Mouse (Mus musculus) thymus, adult 2 months (tissue): Measurements from ENCODE around the gene Pptc7. TPM values are rescaled to one million over a fixed set of nuclear protein-coding genes. Genes with fewer than 3 reads are reported as not detected.

Experiments
- DNase-seq: peaks from one replicate; pipeline ENCODE4 v3.0.0; 2021
- H3K27ac ChIP-seq: fragments of 200-500 bp; 2 replicates; pipeline ENCODE4 v1.5.1; 2012; ENCODE audit warnings: low read length, control low read depth; ENCODE audit not compliant: control insufficient read depth, insufficient read depth
- H3K27me3 ChIP-seq: fragments of 200-500 bp; 2 replicates; pipeline ENCODE4 v1.6.1; 2012; ENCODE audit warnings: mild to moderate bottlenecking, low read length, moderate library complexity, mixed read lengths; ENCODE audit not compliant: control insufficient read depth, insufficient read depth
- H3K36me3 ChIP-seq: fragments of 200-500 bp; 2 replicates; pipeline ENCODE4 v1.6.1; 2012; ENCODE audit warnings: mild to moderate bottlenecking, low read length, moderate library complexity; ENCODE audit not compliant: control insufficient read depth, insufficient read depth
- H3K4me1 ChIP-seq: fragments of 200-500 bp; replicated peaks from 2 replicates; pipeline ENCODE4 v1.6.1; 2012; ENCODE audit warnings: low read length; ENCODE audit not compliant: control insufficient read depth, insufficient read depth
- H3K4me3 ChIP-seq: fragments of 200-500 bp; 2 replicates; pipeline ENCODE4 v1.5.1; 2012; ENCODE audit warnings: mild to moderate bottlenecking, low read length, control low read depth, moderate library complexity; ENCODE audit not compliant: control insufficient read depth, insufficient read depth
- CTCF ChIP-seq: fragments of 200-500 bp; IDR thresholded peaks from 2 replicates; pipeline ENCODE4 v1.5.1; 2012; ENCODE audit warnings: mild to moderate bottlenecking, control low read depth, low read length, moderate library complexity, borderline replicate concordance; ENCODE audit not compliant: control insufficient read depth, poor library complexity, insufficient read depth; ENCODE audit errors: extremely low read depth
- POLR2A ChIP-seq: fragments of 200-500 bp; IDR thresholded peaks from 2 replicates; pipeline ENCODE4 v1.6.1; 2012; ENCODE audit warnings: mild to moderate bottlenecking, low read length, control low read depth, moderate library complexity; ENCODE audit not compliant: control insufficient read depth, poor library complexity, insufficient read depth; ENCODE audit errors: extremely low read depth
- WGBS: fragments of 180-500 bp; shearing (Covaris S2); methylation state at CpG from one replicate; pipeline ENCODE4 v1.1.7; 2018; 5-methylcytosine and 5-hydroxymethylcytosine counted together
- polyA plus RNA-seq: library from polyadenylated mRNA; depleted of rRNA; stranded (reverse); fragments of >200 nt; gene quantifications from 2 replicates; pipeline ENCODE4 v1.2.3, GENCODE M21; 2012

Gene Pptc7
- polyA plus RNA-seq, 1 experiment = 78.8 TPM

GRCm38 (mm10) chr5:122279799-122280421 lies 4.3 kb upstream of the Pptc7 start:
- no peak overlapping the region for H3K4me3 ChIP-seq
- H3K27ac ChIP-seq = no peak overlapping the region
- no peaks in the 10 kb centered on the region for H3K27me3 ChIP-seq
- peaks cover 11% of the 10 kb centered on the region for H3K4me1 ChIP-seq
- no peak for TF ChIP-seq CTCF
- TF ChIP-seq POLR2A = no peak
- 90% methylated on average over 12 of the region's 12 CpGs for WGBS
- no peaks in the 10 kb centered on the region for H3K36me3 ChIP-seq
- no peak for DNase-seq

GRCm38 (mm10) chr5:122280422-122280826 lies 3.7 kb upstream of the Pptc7 start:
- Histone ChIP-seq H3K27ac (no peak overlapping the region), H3K36me3 (no peaks in the 10 kb centered on the region), H3K27me3 (no peaks in the 10 kb centered on the region), H3K4me1 (peaks cover 6% of the 10 kb centered on the region), H3K4me3 (no peak overlapping the region)
- WGBS = 68% methylated on average over 6 of the region's 6 CpGs
- DNase-seq = no peak
- TF ChIP-seq CTCF (no peak), POLR2A (no peak)

GRCm38 (mm10) chr5:122280827-122281462 lies 3.2 kb upstream of the Pptc7 start:
- no peak overlapping the region for H3K4me3 ChIP-seq
- H3K36me3 ChIP-seq = no peaks in the 10 kb centered on the region
- peaks cover 6% of the 10 kb centered on the region for H3K4me1 ChIP-seq
- no peak overlapping the region for H3K27ac ChIP-seq
- DNase-seq = no peak
- no peaks in the 10 kb centered on the region for H3K27me3 ChIP-seq
- TF ChIP-seq CTCF = no peak
- TF ChIP-seq POLR2A = no peak
- 48% methylated on average over 19 of the region's 19 CpGs for WGBS

DNA sequence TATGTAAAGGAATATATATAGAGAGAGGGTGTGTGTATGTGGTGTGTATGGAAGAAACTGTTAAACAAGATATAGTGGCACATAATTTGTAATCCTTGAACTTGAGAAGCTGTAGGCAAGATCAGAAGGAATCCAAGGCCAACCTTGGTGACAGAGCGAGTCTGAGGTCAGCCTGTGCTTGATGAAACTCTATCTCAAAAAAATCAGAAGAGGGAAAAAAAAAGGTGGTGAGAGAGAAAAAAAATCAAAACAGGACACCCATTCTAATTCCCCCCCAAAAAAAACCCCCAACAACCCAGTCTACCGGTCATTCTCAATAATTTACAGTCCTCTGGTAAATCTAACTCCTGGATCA lies 360 bp upstream of the Pptc7 start:
- WGBS = 22% methylated on average over 2 of the region's 2 CpGs
- no peak overlapping the region for H3K4me3 ChIP-seq
- TF ChIP-seq POLR2A = no peak; the same call in 1 of the 2 replicates
- no peak for TF ChIP-seq CTCF
- H3K4me1 ChIP-seq = peaks cover 22% of the 10 kb centered on the region
- no peaks in the 10 kb centered on the region for H3K36me3 ChIP-seq
- no peaks in the 10 kb centered on the region for H3K27me3 ChIP-seq
- no peak overlapping the region for H3K27ac ChIP-seq
- no peak for DNase-seq

GRCm38 (mm10) chr5:122285029-122285766 lies 1.0 kb downstream of the Pptc7 start:
- 0 out of 2 replicates have a peak, but pooled peaks have one; percentile 28 for TF ChIP-seq CTCF
- no peak for TF ChIP-seq POLR2A
- DNase-seq = peak; percentile 69
- peaks cover 26% of the 10 kb centered on the region for H3K4me1 ChIP-seq
- WGBS = 1% methylated on average over 34 of the region's 34 CpGs
- peak overlapping the region; percentile 97 for H3K4me3 ChIP-seq
- no peaks in the 10 kb centered on the region; the same call in 1 of the 2 replicates for H3K36me3 ChIP-seq
- H3K27ac ChIP-seq = peak overlapping the region; percentile 54
- H3K27me3 ChIP-seq = no peaks in the 10 kb centered on the region

DNA sequence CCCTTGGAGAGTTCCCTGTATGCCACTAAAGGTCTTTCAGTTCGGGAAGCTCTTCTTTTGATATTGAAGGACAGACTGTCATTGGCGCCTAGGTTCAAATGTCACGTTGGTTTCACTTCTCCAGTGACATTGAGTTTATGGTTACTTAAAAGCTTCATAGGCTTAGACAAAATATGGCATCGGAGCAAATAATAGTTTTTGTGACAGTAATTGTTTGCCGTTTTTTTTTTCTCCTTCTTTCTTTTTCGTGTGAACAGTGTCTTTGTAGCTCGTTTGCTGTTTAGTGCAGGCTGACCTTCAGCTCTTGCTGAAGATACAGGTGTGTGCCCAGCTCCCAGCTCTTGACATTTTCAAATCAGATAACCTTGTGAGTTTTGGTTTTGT lies 1.6 kb downstream of the Pptc7 start:
- no peak for TF ChIP-seq POLR2A
- TF ChIP-seq CTCF = no peak
- WGBS = 17% methylated on average over 7 of the region's 7 CpGs
- H3K27ac ChIP-seq = no peak overlapping the region
- no peak for DNase-seq
- peaks cover 24% of the 10 kb centered on the region for H3K4me1 ChIP-seq
- no peak overlapping the region; the same call in 1 of the 2 replicates for H3K4me3 ChIP-seq
- H3K27me3 ChIP-seq = no peaks in the 10 kb centered on the region
- no peaks in the 10 kb centered on the region; the same call in 1 of the 2 replicates for H3K36me3 ChIP-seq
